Mouse (Mus musculus) midbrain, embryonic 10.5 days (tissue): ENCODE measurements around the gene Tsc22d1. TPM values are rescaled to one million over a fixed set of nuclear protein-coding genes. Genes with fewer than 3 reads are reported as not detected.

Experiments
- DNase-seq: peaks from one replicate; pipeline ENCODE4 v3.0.0-alpha.2; 2017; ENCODE audit warnings: low spot score
- H3K27ac ChIP-seq: fragments of 300-500 bp; sonication (generic); replicated peaks from 2 replicates; pipeline ENCODE4 v1.5.1; 2016; ENCODE audit warnings: mild to moderate bottlenecking
- H3K27me3 ChIP-seq: fragments of 300-500 bp; sonication (generic); 2 replicates; pipeline ENCODE4 v1.6.1; 2016; ENCODE audit warnings: low read depth, mild to moderate bottlenecking; ENCODE audit not compliant: poor library complexity, severe bottlenecking
- H3K36me3 ChIP-seq: fragments of 300-500 bp; sonication (generic); 2 replicates; pipeline ENCODE4 v1.6.1; 2016; ENCODE audit warnings: mild to moderate bottlenecking, moderate library complexity
- H3K4me1 ChIP-seq: fragments of 300-500 bp; sonication (generic); 2 replicates; pipeline ENCODE4 v1.6.1; 2016
- H3K4me3 ChIP-seq: fragments of 300-500 bp; sonication (generic); 2 replicates; pipeline ENCODE4 v1.5.1; 2016; ENCODE audit warnings: mild to moderate bottlenecking, moderate library complexity
- H3K9me3 ChIP-seq: fragments of 300-500 bp; sonication (generic); replicated peaks from 2 replicates; pipeline ENCODE4 v1.6.1; 2016; ENCODE audit warnings: mild to moderate bottlenecking
- WGBS: fragments of 180-500 bp; shearing (Covaris S2); methylation state at CpG from one replicate; pipeline ENCODE4 v1.1.7; 2016; 5-methylcytosine and 5-hydroxymethylcytosine counted together
- polyA plus RNA-seq: library from polyadenylated mRNA; unstranded; fragments of >200 nt; fragmentation: Nextera tagmentation; extraction: Ambion mirVana; gene quantifications from 2 replicates; pipeline ENCODE4 v1.2.1, GENCODE M21; 2016

The Tsc22d1 gene
- polyA plus RNA-seq, 1 experiment from 2014 or later = 313 TPM

GRCm38 (mm10) chr14:76473404-76473803 lies 58.6 kb downstream of the Tsc22d1 start:
- DNase-seq = peak; percentile 45
- Histone ChIP-seq H3K27me3 (no peaks in the 10 kb centered on the region), H3K4me1 (peaks cover 4% of the 10 kb centered on the region; the same call in 1 of the 2 replicates), H3K9me3 (no peaks in the 10 kb centered on the region), H3K36me3 (peaks cover 13% of the 10 kb centered on the region), H3K27ac (no peak overlapping the region), H3K4me3 (no peak overlapping the region)
- WGBS = 18% methylated on average over 2 of the region's 2 CpGs

GRCm38 (mm10) chr14:76474165-76474564 lies 59.4 kb downstream of the Tsc22d1 start:
- no peaks in the 10 kb centered on the region for H3K9me3 ChIP-seq
- no peak overlapping the region for H3K4me3 ChIP-seq
- no peak for DNase-seq
- WGBS = 82% methylated on average over 1 of the region's 1 CpGs
- H3K36me3 ChIP-seq = peaks cover 13% of the 10 kb centered on the region
- peaks cover 6% of the 10 kb centered on the region; the same call in 1 of the 2 replicates for H3K4me1 ChIP-seq
- H3K27me3 ChIP-seq = no peaks in the 10 kb centered on the region
- no peak overlapping the region for H3K27ac ChIP-seq

DNA sequence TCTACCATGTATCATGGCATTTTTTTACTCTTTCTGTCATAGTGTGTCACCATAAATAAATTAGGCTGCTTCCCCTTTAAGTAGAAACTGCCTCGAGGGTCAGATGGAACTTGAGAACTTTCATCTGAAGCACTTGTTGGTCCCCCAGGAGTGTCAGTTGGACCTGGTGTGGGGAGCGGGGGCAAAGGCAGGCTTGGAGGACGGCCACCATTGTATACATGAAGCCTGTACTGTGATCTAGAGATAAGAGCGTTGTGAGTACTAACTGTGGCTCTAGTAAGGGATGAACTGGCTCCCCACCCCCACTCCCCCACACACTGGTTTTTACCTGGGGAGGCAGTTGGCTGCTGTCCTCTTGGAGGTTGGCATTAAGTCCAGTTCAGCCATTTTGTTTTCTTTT lies 62.0 kb downstream of the Tsc22d1 start:
- DNase-seq = no peak
- H3K27me3 ChIP-seq = no peaks in the 10 kb centered on the region
- H3K4me1 ChIP-seq = peaks cover 2% of the 10 kb centered on the region; the same call in 1 of the 2 replicates
- no peak overlapping the region for H3K27ac ChIP-seq
- H3K4me3 ChIP-seq = no peak overlapping the region
- H3K36me3 ChIP-seq = peaks cover 9% of the 10 kb centered on the region; the same call in 1 of the 2 replicates
- 72% methylated on average over 4 of the region's 4 CpGs for WGBS
- no peaks in the 10 kb centered on the region for H3K9me3 ChIP-seq

- WGBS = 93% methylated on average over 2 of the region's 2 CpGs
- H3K4me1 ChIP-seq = peaks cover 2% of the 10 kb centered on the region; the same call in 1 of the 2 replicates
- no peak overlapping the region for H3K4me3 ChIP-seq
- no peak for DNase-seq
- no peaks in the 10 kb centered on the region for H3K27me3 ChIP-seq
- H3K9me3 ChIP-seq = no peaks in the 10 kb centered on the region
- peaks cover 4% of the 10 kb centered on the region; the same call in 1 of the 2 replicates for H3K36me3 ChIP-seq
- no peak overlapping the region for H3K27ac ChIP-seq
Measured at GRCm38 (mm10) chr14:76478076-76478475, 63.3 kb downstream of the Tsc22d1 start.

DNA sequence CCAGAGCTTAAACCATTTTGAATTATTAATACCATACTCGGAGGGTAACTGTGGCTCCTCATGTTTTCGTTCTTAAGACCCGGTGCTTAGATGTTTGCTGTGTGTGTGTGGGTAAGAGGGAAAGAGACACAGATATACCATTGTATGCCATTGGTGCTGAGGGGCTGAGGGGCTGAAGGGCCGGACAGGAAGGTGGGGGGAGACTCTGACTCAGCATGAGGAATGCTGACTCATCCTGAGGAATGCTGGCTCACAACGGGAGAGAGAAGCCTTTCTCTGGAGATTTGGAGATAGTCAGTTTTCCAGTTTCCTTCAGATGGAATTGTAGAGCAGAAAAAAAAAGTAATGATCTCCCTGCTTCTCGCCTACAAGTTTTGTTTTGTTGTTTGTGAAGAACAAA lies 63.9 kb downstream of the Tsc22d1 start:
- WGBS = 61% methylated on average over 6 of the region's 6 CpGs
- peaks cover 4% of the 10 kb centered on the region; the same call in 1 of the 2 replicates for H3K36me3 ChIP-seq
- no peak for DNase-seq

DNA sequence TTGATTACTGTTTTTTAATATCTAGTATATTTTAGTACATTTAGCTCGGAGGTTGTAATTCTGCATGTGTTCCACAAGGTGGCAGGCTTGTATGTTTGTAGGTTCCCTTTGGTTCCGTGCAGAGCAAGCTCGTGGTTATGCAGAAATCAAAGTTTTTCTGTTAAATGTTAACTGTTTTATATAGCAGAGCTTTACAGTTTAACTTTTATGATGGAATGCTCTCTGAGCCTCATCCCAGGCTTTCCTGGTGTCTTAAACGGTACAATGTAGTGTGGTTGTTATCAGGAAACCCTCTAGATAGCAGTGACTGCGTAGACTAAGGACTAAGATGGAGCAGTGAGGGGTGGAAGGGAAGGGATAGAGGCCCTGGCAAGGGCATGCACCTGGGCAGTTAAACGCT lies 65.1 kb downstream of the Tsc22d1 start:
- WGBS = 42% methylated on average over 6 of the region's 6 CpGs
- H3K4me1 ChIP-seq = peaks cover 2% of the 10 kb centered on the region; the same call in 1 of the 2 replicates
- no peaks in the 10 kb centered on the region for H3K9me3 ChIP-seq
- no peak overlapping the region for H3K27ac ChIP-seq
- peaks cover 4% of the 10 kb centered on the region; the same call in 1 of the 2 replicates for H3K36me3 ChIP-seq
- no peaks in the 10 kb centered on the region for H3K27me3 ChIP-seq
- no peak for DNase-seq
- no peak overlapping the region for H3K4me3 ChIP-seq

More for the DNA sequence above, 63.9 kb downstream of the Tsc22d1 start:
- H3K27me3 ChIP-seq = no peaks in the 10 kb centered on the region
- H3K4me1 ChIP-seq = peaks cover 2% of the 10 kb centered on the region; the same call in 1 of the 2 replicates
- H3K27ac ChIP-seq = no peak overlapping the region
- no peaks in the 10 kb centered on the region for H3K9me3 ChIP-seq
- H3K4me3 ChIP-seq = no peak overlapping the region

- Histone ChIP-seq H3K4me1 (peaks cover 2% of the 10 kb centered on the region; the same call in 1 of the 2 replicates), H3K4me3 (no peak overlapping the region), H3K27ac (no peak overlapping the region), H3K27me3 (no peaks in the 10 kb centered on the region), H3K36me3 (peaks cover 4% of the 10 kb centered on the region; the same call in 1 of the 2 replicates), H3K9me3 (no peaks in the 10 kb centered on the region)
- 93% methylated on average over 11 of the region's 11 CpGs for WGBS
- no peak for DNase-seq
Measured at GRCm38 (mm10) chr14:76480507-76480906, 65.7 kb downstream of the Tsc22d1 start.

GRCm38 (mm10) chr14:76483701-76484100 lies 68.9 kb downstream of the Tsc22d1 start:
- 94% methylated on average over 1 of the region's 1 CpGs for WGBS
- H3K36me3 ChIP-seq = peaks cover 10% of the 10 kb centered on the region; the same call in 1 of the 2 replicates
- no peaks in the 10 kb centered on the region for H3K27me3 ChIP-seq
- H3K4me3 ChIP-seq = no peak overlapping the region
- peaks cover 10% of the 10 kb centered on the region for H3K4me1 ChIP-seq
- H3K9me3 ChIP-seq = no peaks in the 10 kb centered on the region
- H3K27ac ChIP-seq = no peak overlapping the region
- DNase-seq = no peak

DNA sequence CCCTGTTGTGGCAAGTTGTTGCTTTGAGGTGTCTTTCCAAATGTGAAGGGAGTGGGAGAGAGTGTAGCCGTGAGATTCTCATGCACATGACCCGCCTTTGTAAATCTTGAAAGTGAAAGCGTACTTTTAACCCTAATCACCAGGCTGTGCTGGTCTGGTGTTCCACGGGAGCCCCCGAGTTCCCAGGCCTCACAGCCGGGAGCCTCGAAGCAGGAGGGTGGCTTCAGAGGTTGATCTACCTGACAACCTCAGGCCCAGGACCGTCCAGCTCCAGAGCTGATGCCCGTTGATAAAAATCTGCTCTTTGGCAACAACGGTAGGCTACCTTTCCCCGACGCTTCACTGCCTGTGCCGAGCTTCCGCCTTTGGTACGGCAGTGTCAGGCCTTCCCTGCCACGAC lies 72.8 kb downstream of the Tsc22d1 start:
- Histone ChIP-seq H3K27ac (peak overlapping the region; percentile 70; the same call in 1 of the 2 replicates), H3K9me3 (no peaks in the 10 kb centered on the region), H3K4me1 (peaks cover 11% of the 10 kb centered on the region), H3K36me3 (peaks cover 8% of the 10 kb centered on the region; the same call in 1 of the 2 replicates), H3K27me3 (no peaks in the 10 kb centered on the region), H3K4me3 (no peak overlapping the region)
- DNase-seq = no peak
- WGBS = 91% methylated on average over 16 of the region's 16 CpGs

DNA sequence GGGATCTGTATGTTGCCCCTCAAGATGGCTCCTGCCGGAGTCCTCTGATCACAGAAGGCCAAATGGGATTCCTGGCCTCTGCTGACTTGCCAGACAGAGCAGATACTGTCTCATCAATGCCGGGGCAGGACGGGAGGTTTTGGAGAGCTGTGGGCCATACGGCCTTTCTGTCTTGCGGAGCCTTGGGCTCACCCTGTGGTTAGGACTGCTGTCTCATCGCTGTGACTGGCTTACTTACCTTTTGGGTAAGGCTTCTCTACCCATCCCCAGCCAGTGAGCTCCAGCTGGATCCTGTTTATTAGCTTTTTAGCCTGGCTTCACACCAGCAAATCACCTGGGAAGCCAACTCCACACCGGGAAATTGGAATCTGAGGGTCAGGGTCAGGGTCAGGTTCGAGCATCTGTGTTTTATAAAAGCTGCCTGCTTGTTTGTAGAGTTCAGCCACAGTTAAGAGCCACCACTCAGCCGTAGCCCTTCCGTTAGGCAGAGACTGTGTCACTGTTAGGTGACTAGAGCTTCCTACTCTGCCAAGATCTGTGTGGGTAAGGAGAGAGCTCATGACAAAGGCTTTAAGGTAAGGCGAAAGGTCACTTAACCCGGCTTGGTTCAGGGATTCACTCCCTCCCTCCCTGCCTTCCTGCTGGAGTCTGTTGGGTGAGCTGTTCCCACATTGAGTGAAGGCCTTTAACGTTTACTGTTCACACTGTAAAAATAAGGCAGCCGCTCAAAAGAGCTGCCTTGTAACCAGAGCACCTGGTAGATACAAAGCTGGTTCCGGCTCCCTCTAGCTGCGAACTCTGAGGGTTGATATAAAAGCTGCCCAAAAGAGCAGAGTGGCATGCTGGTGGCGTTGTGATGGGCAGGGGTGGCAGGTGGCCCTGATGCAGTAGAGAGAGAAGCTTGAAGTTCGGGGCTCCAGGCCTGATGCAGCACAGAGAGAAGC lies 73.6 kb downstream of the Tsc22d1 start:
- no peak overlapping the region for H3K4me3 ChIP-seq
- no peaks in the 10 kb centered on the region for H3K9me3 ChIP-seq
- peaks cover 11% of the 10 kb centered on the region for H3K4me1 ChIP-seq
- H3K36me3 ChIP-seq = peaks cover 15% of the 10 kb centered on the region
- 79% methylated on average over 18 of the region's 18 CpGs for WGBS
- H3K27ac ChIP-seq = peak overlapping the region; percentile 70; the same call in 1 of the 2 replicates
- no peaks in the 10 kb centered on the region for H3K27me3 ChIP-seq
- DNase-seq = no peak

DNA sequence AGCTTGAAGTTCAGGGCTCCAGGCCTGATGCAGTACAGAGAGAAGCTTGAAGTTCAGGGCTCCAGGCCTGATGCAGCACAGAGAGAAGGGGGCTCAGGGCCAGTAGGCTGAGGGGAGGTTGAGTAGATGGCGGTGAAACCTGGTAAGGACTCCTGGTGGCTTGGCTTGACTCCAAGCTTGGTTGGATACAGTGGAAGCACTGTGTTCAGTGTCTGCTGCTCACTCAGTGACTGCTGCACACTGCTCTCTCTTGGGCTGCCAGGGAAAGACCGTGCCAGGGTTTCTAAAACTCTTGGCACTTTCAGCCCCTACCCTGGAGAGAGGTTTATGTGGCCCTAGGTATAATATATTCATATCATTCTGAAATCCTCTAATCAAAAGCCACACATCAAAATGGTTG lies 74.4 kb downstream of the Tsc22d1 start:
- no peak overlapping the region for H3K27ac ChIP-seq
- no peak overlapping the region for H3K4me3 ChIP-seq
- no peaks in the 10 kb centered on the region for H3K9me3 ChIP-seq
- no peaks in the 10 kb centered on the region for H3K27me3 ChIP-seq
- WGBS = 88% methylated on average over 2 of the region's 2 CpGs
- DNase-seq = no peak
- peaks cover 11% of the 10 kb centered on the region for H3K4me1 ChIP-seq
- peaks cover 23% of the 10 kb centered on the region for H3K36me3 ChIP-seq

DNA sequence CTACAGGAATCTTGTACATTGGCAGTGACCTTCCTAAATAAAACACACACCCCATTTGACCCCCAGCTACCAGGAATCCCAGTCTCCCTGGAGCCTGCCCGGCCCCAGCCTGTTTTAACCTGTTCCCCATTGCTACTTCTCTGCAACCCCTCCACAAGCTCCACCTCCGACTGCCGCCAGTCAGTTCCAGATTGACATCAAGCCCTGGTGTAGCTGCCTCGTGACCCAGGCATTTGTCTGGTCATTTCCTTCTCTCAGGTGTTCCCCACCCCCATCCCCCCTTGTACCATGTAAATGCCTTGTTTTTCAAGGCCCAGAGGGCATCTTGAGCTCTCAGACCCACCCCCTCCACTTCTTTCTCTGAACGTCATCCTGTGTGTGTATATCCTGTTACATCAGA lies 80.3 kb downstream of the Tsc22d1 start:
- no peak for DNase-seq
- 66% methylated on average over 5 of the region's 5 CpGs for WGBS
- Histone ChIP-seq H3K36me3 (peaks cover 25% of the 10 kb centered on the region), H3K27me3 (no peaks in the 10 kb centered on the region), H3K9me3 (no peaks in the 10 kb centered on the region), H3K27ac (no peak overlapping the region), H3K4me1 (peaks cover 20% of the 10 kb centered on the region), H3K4me3 (no peak overlapping the region)

DNA sequence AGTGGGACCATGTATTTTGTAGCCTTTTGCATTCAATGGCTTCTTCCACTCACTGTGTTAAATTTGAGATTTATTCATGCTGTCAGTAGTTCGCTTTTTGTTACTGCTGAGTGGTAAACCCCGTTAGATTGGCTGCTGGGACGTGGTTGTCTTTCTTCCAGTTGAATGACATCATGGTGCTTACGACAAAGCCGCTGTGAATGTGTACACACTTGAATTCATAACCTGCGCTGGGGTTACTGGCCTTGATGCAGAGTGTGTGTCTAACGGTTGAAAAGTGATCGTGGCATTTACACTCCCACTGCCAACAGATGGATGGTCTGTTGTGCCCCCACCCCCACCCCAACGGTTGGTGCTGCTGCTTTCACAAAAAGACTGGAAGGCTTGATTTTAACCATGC lies 82.4 kb downstream of the Tsc22d1 start:
- Histone ChIP-seq H3K27ac (no peak overlapping the region), H3K36me3 (peaks cover 25% of the 10 kb centered on the region), H3K4me3 (no peak overlapping the region), H3K27me3 (no peaks in the 10 kb centered on the region), H3K4me1 (peaks cover 30% of the 10 kb centered on the region), H3K9me3 (no peaks in the 10 kb centered on the region)
- DNase-seq = no peak
- WGBS = 87% methylated on average over 9 of the region's 9 CpGs
